Mouse (Mus musculus): ENCODE results near the gene Vmn1r130. TPM values are rescaled to one million over a fixed set of nuclear protein-coding genes. Genes with fewer than 3 reads are reported as not detected.
"Not testable (repeated sequence)": the region's sequence is repeated elsewhere in the genome, so short reads cannot be mapped to it uniquely, and the experiment has no call there.

The Vmn1r130 gene
- not detected in 2 replicates for polyA plus RNA-seq (2016; fragmentation: Nextera tagmentation; extraction: Ambion mirVana)

DNA sequence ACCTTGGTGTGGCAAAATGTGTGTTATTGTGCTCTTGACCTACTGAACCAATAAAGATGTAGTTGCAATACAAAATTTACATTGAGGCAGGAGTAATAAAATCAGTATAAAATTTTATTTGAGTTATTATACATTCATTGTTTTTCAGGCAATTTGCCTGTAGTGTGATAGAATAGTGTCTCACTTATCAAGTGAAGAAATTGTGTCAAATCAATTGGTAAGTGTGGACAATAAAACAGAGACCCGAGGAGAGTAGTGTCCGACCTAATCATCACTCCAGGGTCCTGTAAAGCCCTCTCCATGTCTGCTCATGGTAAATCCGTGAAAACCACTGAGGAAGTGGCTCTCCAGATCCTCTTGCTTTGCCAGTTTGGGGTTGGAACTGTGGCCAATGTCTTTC, at the start of gene Vmn1r130:
Vmn1r130 (plus strand) TSS at position 301 of the 400 bp plus-strand sequence.
- not testable (repeated sequence) for H3K27ac ChIP-seq; H3K4me2 ChIP-seq (replicated peaks); ATAC-seq (ENCODE audit: low FRiP score, low read depth); H3K4me3 ChIP-seq; H3K4me1 ChIP-seq; H3K9me3 ChIP-seq; H3K9ac ChIP-seq; H3K36me3 ChIP-seq; H3K27me3 ChIP-seq (replicated peaks)
- no CpG with 5 or more reads among the region's 3 CpGs for WGBS

DNA sequence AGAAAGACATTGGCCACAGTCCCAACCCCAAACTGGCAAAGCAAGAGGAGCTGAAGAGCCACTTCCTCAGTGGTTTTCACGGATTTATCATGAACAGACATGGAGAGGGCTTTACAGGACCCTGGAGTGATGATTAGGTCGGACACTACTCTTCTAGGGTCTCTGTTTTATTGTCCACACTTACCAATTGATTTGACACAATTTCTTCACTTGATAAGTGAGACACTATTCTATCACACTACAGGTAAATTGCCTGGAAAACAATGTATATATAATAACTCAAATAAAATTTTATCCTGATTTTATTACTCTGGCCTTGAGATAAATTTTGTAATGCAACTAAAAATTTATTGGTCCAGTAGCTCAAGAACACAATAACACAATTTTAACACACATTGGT, 34.4 kb downstream of the Vmn1r130 start, which contains the start of gene Vmn1r131:
Vmn1r131 (minus strand) TSS at position 101 of the 400 bp plus-strand sequence.
- H3K27ac ChIP-seq; H3K27me3 ChIP-seq (replicated peaks); H3K9me3 ChIP-seq; H3K36me3 ChIP-seq; ATAC-seq (ENCODE audit: low FRiP score, low read depth); H3K4me1 ChIP-seq; H3K4me2 ChIP-seq (replicated peaks); H3K9ac ChIP-seq; H3K4me3 ChIP-seq: not testable (repeated sequence)
- WGBS, result no CpG with 5 or more reads among the region's 2 CpGs

Other genes starting within 250 kb of the Vmn1r130 start
- gene Vmn1r125, start 239.6 kb upstream of the Vmn1r130 start, polyA plus RNA-seq (2016; fragmentation: Nextera tagmentation; extraction: Ambion mirVana), result not detected in 2 replicates
- gene Vmn1r126, start 210.3 kb upstream of the Vmn1r130 start, polyA plus RNA-seq (2016; fragmentation: Nextera tagmentation; extraction: Ambion mirVana), result not detected in 2 replicates
- gene Vmn1r127, start 191.9 kb upstream of the Vmn1r130 start, polyA plus RNA-seq (2016; fragmentation: Nextera tagmentation; extraction: Ambion mirVana), result not detected in 2 replicates
- gene Vmn1r128, start 162.4 kb upstream of the Vmn1r130 start, polyA plus RNA-seq (2016; fragmentation: Nextera tagmentation; extraction: Ambion mirVana), result not detected in 2 replicates
- gene Vmn1r129, start 150.5 kb upstream of the Vmn1r130 start, polyA plus RNA-seq (2016; fragmentation: Nextera tagmentation; extraction: Ambion mirVana), result not detected in 2 replicates
- not detected in 2 replicates for gene Gm6882, start 79.0 kb upstream of the Vmn1r130 start, polyA plus RNA-seq (2016; fragmentation: Nextera tagmentation; extraction: Ambion mirVana)
- not detected in 2 replicates for gene Vmn1r131, start 34.3 kb downstream of the Vmn1r130 start, polyA plus RNA-seq (2016; fragmentation: Nextera tagmentation; extraction: Ambion mirVana)
- not detected in 2 replicates for gene Vmn1r132, start 102.3 kb downstream of the Vmn1r130 start, polyA plus RNA-seq (2016; fragmentation: Nextera tagmentation; extraction: Ambion mirVana)
- gene Gm4175, start 249.7 kb downstream of the Vmn1r130 start, polyA plus RNA-seq (2016; fragmentation: Nextera tagmentation; extraction: Ambion mirVana), result not detected in 2 replicates